Mouse (Mus musculus): ENCODE data around the gene Gm20696. TPM values are rescaled to one million over a fixed set of nuclear protein-coding genes. Genes with fewer than 3 reads are reported as not detected.
A peak's percentile ranks its signal among the peaks of the same experiment; 100 is the strongest.

Gm20696 gene
- polyA plus RNA-seq (2016; fragmentation: Nextera tagmentation; extraction: Ambion mirVana): 3.2 and 4.8 TPM in 2 replicates

- under 1% methylated on average over 70 of the region's 75 CpGs for WGBS
- peak; percentile 52 for ATAC-seq (ENCODE audit: low FRiP score, low read depth)
- Histone ChIP-seq H3K27ac (peak within 1 kb of the TSS; percentile 42; the same call in 1 of the 2 replicates), H3K4me1 (peaks cover 36% of the 10 kb centered on the region), H3K9me3 (no peaks in the 10 kb centered on the region), H3K27me3 (replicated peaks) (no peaks in the 10 kb centered on the region), H3K36me3 (no peaks in the 10 kb centered on the region), H3K4me3 (peak within 1 kb of the TSS; percentile 79), H3K4me2 (replicated peaks) (peak within 1 kb of the TSS; percentile 91), H3K9ac (peak within 1 kb of the TSS; percentile 84)
These were observed at the start of gene Gm20696, which contains the start of gene Eif4e3 for GRCm38 (mm10) chr6:99666318-99667171. Gm20696 (minus strand) TSS chr6:99666797. Eif4e3 (minus strand) TSS chr6:99666771.

- Histone ChIP-seq H3K4me2 (replicated peaks) (no peak overlapping the region), H3K27ac (no peak overlapping the region), H3K4me1 (no peaks in the 10 kb centered on the region), H3K4me3 (no peak overlapping the region), H3K9ac (no peak overlapping the region), H3K9me3 (no peaks in the 10 kb centered on the region), H3K36me3 (no peaks in the 10 kb centered on the region), H3K27me3 (replicated peaks) (no peaks in the 10 kb centered on the region; the same call in 1 of the 2 replicates)
- ATAC-seq (ENCODE audit: low FRiP score, low read depth): no peak
- WGBS: 69% methylated on average over 6 of the region's 6 CpGs
These were observed 49.3 kb upstream of the Gm20696 start for GRCm38 (mm10) chr6:99715913-99716312.

GRCm38 (mm10) chr6:99715191-99715590 lies 48.6 kb upstream of the Gm20696 start:
- Histone ChIP-seq H3K4me1 (no peaks in the 10 kb centered on the region), H3K9me3 (no peaks in the 10 kb centered on the region), H3K27ac (no peak overlapping the region), H3K4me2 (replicated peaks) (no peak overlapping the region), H3K27me3 (replicated peaks) (no peaks in the 10 kb centered on the region; the same call in 1 of the 2 replicates), H3K4me3 (no peak overlapping the region), H3K36me3 (no peaks in the 10 kb centered on the region), H3K9ac (no peak overlapping the region)
- 60% methylated on average over 6 of the region's 6 CpGs for WGBS
- no peak for ATAC-seq (ENCODE audit: low FRiP score, low read depth)

GRCm38 (mm10) chr6:99713256-99713655 lies 46.7 kb upstream of the Gm20696 start:
- no peaks in the 10 kb centered on the region; the same call in 1 of the 2 replicates for H3K27me3 ChIP-seq (replicated peaks)
- no peak overlapping the region for H3K4me3 ChIP-seq
- 84% methylated on average over 5 of the region's 5 CpGs for WGBS
- no peaks in the 10 kb centered on the region for H3K4me1 ChIP-seq
- no peak overlapping the region for H3K4me2 ChIP-seq (replicated peaks)
- H3K9ac ChIP-seq: no peak overlapping the region
- no peaks in the 10 kb centered on the region for H3K36me3 ChIP-seq
- ATAC-seq (ENCODE audit: low FRiP score, low read depth): no peak
- H3K9me3 ChIP-seq: no peaks in the 10 kb centered on the region
- H3K27ac ChIP-seq: no peak overlapping the region

GRCm38 (mm10) chr6:99711576-99712101 lies 45.0 kb upstream of the Gm20696 start:
- no peaks in the 10 kb centered on the region for H3K36me3 ChIP-seq
- no peak overlapping the region for H3K27ac ChIP-seq
- no peak overlapping the region for H3K4me2 ChIP-seq (replicated peaks)
- H3K4me1 ChIP-seq: no peaks in the 10 kb centered on the region
- H3K27me3 ChIP-seq (replicated peaks): no peaks in the 10 kb centered on the region; the same call in 1 of the 2 replicates
- no peak overlapping the region for H3K4me3 ChIP-seq
- 72% methylated on average over 11 of the region's 11 CpGs for WGBS
- no peaks in the 10 kb centered on the region for H3K9me3 ChIP-seq
- no peak for ATAC-seq (ENCODE audit: low FRiP score, low read depth)
- no peak overlapping the region for H3K9ac ChIP-seq

- Histone ChIP-seq H3K9me3 (no peaks in the 10 kb centered on the region), H3K27me3 (replicated peaks) (0 out of 2 replicates have a peak, but pooled peaks cover 4% of the 10 kb centered on the region), H3K4me2 (replicated peaks) (no peak overlapping the region), H3K27ac (no peak overlapping the region), H3K4me3 (no peak overlapping the region), H3K36me3 (no peaks in the 10 kb centered on the region), H3K9ac (no peak overlapping the region), H3K4me1 (no peaks in the 10 kb centered on the region)
- 46% methylated on average over 3 of the region's 3 CpGs for WGBS
- no peak for ATAC-seq (ENCODE audit: low FRiP score, low read depth)
These were observed 33.9 kb upstream of the Gm20696 start for GRCm38 (mm10) chr6:99700484-99700883.

- no peaks in the 10 kb centered on the region for H3K36me3 ChIP-seq
- WGBS: under 1% methylated on average over 105 of the region's 110 CpGs
These were observed 26.6 kb upstream of the Gm20696 start for GRCm38 (mm10) chr6:99692916-99693841.

GRCm38 (mm10) chr6:99692206-99692915 lies 25.8 kb upstream of the Gm20696 start, which contains the start of gene Gpr27:
Gpr27 (plus strand) TSS chr6:99692679.
- WGBS: under 1% methylated on average over 105 of the region's 112 CpGs
- peak; percentile 81 for ATAC-seq (ENCODE audit: low FRiP score, low read depth)

More at GRCm38 (mm10) chr6:99692916-99693841, 26.6 kb upstream of the Gm20696 start:
- H3K4me3 ChIP-seq: peak overlapping the region; percentile 82
- H3K27me3 ChIP-seq (replicated peaks): peaks cover 66% of the 10 kb centered on the region
- no peaks in the 10 kb centered on the region for H3K9me3 ChIP-seq
- 0 out of 2 replicates have a peak overlapping the region, but pooled peaks have one; percentile 33 for H3K27ac ChIP-seq
- peaks cover 8% of the 10 kb centered on the region for H3K4me1 ChIP-seq
- ATAC-seq (ENCODE audit: low FRiP score, low read depth): peak; percentile 30; the same call in 1 of the 2 replicates
- H3K9ac ChIP-seq: peak overlapping the region; percentile 86
- H3K4me2 ChIP-seq (replicated peaks): peak overlapping the region; percentile 77

GRCm38 (mm10) chr6:99691666-99692205 lies 25.1 kb upstream of the Gm20696 start:
- Histone ChIP-seq H3K36me3 (no peaks in the 10 kb centered on the region), H3K4me1 (peaks cover 8% of the 10 kb centered on the region), H3K4me3 (peak overlapping the region; percentile 82), H3K4me2 (replicated peaks) (peak overlapping the region; percentile 77), H3K9ac (peak overlapping the region; percentile 86), H3K9me3 (no peaks in the 10 kb centered on the region), H3K27ac (peak overlapping the region; percentile 33; the same call in 1 of the 2 replicates), H3K27me3 (replicated peaks) (peaks cover 67% of the 10 kb centered on the region)
- peak; percentile 36 for ATAC-seq (ENCODE audit: low FRiP score, low read depth)
- WGBS: 7% methylated on average over 25 of the region's 25 CpGs

More at GRCm38 (mm10) chr6:99692206-99692915, 25.8 kb upstream of the Gm20696 start, which contains the start of gene Gpr27:
- Histone ChIP-seq H3K36me3 (no peaks in the 10 kb centered on the region), H3K4me1 (peaks cover 8% of the 10 kb centered on the region), H3K27me3 (replicated peaks) (peaks cover 67% of the 10 kb centered on the region), H3K9me3 (no peaks in the 10 kb centered on the region), H3K27ac (peak within 1 kb of the TSS; percentile 33; the same call in 1 of the 2 replicates), H3K9ac (peak within 1 kb of the TSS; percentile 86), H3K4me2 (replicated peaks) (peak within 1 kb of the TSS; percentile 77), H3K4me3 (peak within 1 kb of the TSS; percentile 82)

- Histone ChIP-seq H3K9ac (no peak overlapping the region), H3K9me3 (no peaks in the 10 kb centered on the region), H3K27me3 (replicated peaks) (peaks cover 45% of the 10 kb centered on the region), H3K4me3 (no peak overlapping the region), H3K4me1 (peaks cover 5% of the 10 kb centered on the region), H3K36me3 (no peaks in the 10 kb centered on the region), H3K27ac (no peak overlapping the region), H3K4me2 (replicated peaks) (no peak overlapping the region)
- ATAC-seq (ENCODE audit: low FRiP score, low read depth): no peak
- WGBS: 86% methylated on average over 6 of the region's 6 CpGs
These were observed 21.9 kb upstream of the Gm20696 start for GRCm38 (mm10) chr6:99688513-99688912.

GRCm38 (mm10) chr6:99684899-99685298 lies 18.3 kb upstream of the Gm20696 start:
- Histone ChIP-seq H3K27ac (no peak overlapping the region), H3K27me3 (replicated peaks) (peaks cover 11% of the 10 kb centered on the region), H3K36me3 (no peaks in the 10 kb centered on the region), H3K9ac (no peak overlapping the region), H3K4me3 (no peak overlapping the region), H3K4me2 (replicated peaks) (no peak overlapping the region), H3K4me1 (no peaks in the 10 kb centered on the region), H3K9me3 (no peaks in the 10 kb centered on the region)
- no peak for ATAC-seq (ENCODE audit: low FRiP score, low read depth)
- WGBS: 50% methylated on average over 5 of the region's 5 CpGs

Data from neural tube, embryonic 12.5 days (tissue).